Mouse (Mus musculus) lung, postnatal 36 days (tissue): ENCODE results near the gene Gm20388.

ENCODE experiments used
- DNase-seq: peaks from one replicate; pipeline ENCODE4 v3.0.0; 2022; ENCODE audit warnings: mixed read lengths

Gene Gm20388

GRCm38 (mm10) chr8:122229819-122230711 is 2319.4 kb downstream of the Gm20388 start:
- peak; percentile 11 for DNase-seq

DNA sequence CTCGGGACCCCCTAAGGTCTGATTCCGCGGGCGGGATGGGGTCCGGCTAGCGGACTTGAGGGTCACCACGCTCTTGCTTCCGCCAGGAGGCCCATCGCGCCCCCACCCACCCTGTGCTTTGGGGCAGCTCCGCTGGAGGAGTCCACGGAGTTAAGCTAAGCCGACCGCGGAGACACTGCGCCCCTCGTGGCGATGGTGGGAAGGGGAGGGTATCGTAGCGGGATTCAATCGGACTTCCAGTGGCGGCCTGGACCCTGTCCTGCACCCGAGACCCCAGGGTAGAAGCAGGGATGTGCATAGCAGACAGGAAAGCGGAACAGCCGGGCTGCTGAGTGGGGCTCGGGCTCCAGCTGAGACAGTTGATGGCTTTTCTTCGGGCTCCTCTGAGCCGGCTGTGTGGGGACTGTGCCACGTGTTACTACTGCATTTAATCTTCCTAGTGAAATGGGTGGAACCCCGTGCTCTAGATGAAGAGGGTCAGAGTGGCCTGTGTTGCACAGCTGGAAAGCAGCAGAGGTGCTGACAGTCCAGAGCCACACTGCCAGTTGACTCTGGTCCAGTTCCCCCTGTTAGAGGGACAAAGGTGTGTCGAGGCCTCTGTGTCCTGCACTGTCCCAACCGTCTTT is 2320.2 kb downstream of the Gm20388 start:
- DNase-seq = peak; percentile 65

DNA sequence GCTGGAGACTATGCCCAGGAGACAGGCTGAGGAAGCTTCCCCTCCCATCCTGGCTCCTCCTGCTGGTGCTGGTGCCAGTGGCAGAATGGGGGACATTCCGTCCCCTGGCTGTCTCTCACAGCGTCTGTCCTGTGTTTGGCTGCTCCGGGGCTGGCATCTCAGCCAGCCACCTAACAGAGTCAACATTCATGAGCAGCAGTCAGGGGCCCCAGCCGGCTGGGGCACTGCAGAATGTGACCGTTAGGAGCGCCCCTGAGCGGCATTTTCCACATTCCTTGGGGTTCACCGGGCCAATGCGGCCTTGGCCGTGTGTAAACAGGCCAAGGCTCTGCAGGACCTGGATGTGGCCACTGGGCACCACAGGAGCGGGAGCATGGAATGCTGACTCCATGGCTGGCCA is 2323.4 kb downstream of the Gm20388 start:
- DNase-seq = peak; percentile 73

- no peak for DNase-seq
These were observed 2325.9 kb downstream of the Gm20388 start for GRCm38 (mm10) chr8:122236521-122236920.

DNA sequence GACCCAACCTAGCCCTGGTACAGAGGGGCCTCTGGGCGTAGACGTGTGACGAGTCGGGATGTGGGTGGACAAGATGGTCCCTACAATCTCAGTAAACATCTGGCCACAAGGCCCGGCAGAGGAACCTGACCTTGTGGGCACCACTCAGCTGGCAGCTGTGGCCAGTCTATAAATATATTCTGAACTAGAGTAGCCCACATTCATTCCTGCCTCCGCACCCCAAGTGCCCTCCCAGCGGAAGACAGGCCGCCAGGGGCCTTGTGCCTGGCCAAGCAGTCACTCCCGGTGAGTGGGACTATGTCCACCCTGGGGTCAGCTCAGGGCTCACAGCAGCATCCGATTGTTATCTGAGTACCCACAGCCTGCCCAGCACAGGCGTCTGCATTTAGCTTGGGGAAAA is 2327.6 kb downstream of the Gm20388 start:
- no peak for DNase-seq

DNA sequence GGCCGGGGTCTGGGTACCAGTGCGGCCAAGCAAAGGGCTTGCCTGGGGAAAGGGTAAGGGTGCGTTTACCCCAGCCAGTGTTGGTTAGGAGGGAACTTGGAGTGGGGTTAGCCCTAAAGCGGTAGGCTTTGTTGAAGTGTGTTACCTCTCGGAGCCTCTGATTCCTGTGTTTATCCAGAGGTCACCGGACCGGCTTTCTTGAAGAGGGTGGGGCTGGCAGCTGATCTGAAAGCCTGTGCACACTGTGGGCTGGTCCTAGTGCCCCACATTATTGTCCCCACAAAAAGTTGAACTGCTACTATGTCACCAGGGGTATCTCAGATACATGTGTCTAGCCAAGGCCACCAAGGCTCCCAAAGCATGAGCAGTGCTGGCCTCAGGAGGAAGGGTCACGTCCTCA is 2328.1 kb downstream of the Gm20388 start:
- DNase-seq = peak; percentile 32

- DNase-seq = no peak
These were observed 2329.8 kb downstream of the Gm20388 start for GRCm38 (mm10) chr8:122240241-122241026.

GRCm38 (mm10) chr8:122243310-122243709 is 2332.7 kb downstream of the Gm20388 start:
- DNase-seq = no peak

- no peak for DNase-seq
These were observed 2334.5 kb downstream of the Gm20388 start for GRCm38 (mm10) chr8:122245161-122245560.

DNA sequence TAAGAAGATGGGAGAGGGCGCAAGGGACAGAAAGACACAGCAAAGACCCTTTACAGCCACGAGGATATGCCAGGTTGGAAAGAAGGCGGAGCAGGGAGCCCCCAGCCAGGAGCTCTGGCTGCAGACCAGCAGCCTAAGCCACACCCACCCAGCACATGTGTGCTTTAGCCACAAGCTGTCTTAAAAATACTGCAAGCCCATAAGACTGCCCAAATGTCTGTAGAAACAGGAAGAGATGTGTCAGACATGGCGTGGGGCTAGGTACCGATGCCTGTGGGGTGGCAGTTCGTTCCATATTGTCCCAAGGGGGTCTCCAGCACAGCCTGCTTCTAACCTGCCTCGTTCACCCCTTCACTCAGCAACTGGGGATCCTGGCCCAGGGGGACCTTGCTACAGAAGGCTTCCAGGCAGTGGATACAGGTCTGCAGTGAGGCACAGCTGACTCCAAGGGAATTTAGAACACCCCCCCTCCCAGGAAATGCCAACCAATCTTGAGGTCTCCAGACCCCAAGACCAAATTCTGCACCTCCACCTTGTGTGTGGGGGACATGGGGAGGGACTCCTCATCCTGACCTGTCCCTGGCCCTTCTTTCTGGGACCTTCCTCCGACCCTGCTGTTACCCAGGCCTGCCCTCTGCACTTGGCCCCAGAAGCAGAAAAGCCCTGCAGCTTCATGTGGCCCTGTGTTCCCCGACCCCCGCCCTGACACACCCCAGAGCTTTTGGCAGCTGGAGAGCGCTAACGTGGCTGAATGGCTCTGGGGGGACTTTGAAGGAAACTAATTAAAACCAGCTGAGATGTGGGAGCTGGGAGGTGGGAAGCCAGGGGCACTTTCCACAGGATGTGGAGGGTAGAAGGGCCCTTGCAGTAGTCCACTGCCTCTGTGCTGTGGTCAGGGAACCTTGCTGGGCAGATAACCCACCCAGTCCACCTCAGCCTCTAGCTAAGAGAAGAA is 2335.9 kb downstream of the Gm20388 start:
- no peak for DNase-seq

DNA sequence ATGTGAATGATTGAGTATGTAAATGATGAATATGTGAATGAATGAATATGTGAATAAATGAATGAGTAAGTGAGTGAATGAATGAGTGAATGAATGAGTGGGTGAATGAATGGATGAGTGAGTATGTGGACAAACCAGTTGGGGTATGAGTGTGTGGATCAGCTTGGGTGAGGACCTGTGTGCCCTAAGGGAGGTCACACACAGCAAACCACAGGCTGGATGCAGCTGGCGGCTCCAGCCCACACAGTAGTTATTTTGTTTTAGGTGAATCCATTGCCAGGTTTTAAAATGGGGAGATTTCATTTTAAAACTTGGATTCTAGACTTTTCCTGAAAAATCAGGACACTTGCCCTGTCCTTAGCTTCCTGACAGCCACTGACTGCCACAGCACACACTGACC is 2341.1 kb downstream of the Gm20388 start:
- DNase-seq = no peak

DNA sequence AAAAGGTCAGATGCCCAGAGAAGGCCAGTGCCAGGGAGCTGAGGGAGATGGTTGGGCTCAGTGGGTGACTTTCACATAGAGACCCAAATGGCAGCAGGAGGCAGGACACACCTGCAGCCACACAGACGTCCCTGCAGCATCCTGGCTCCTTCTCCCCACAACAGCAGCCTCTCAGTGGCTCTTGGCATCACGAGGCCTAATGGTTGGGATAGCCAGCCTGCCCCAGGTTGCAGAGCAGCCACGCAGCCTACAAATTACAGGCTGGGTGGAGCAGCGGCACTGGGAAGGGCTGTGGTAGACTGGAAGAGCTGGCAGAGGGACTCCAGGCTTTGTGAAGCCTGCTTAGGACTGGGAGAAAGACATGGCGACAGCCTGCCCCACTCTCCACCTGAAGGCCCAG is 2341.7 kb downstream of the Gm20388 start:
- DNase-seq = no peak

- peak; percentile 80 for DNase-seq
These were observed 2348.7 kb downstream of the Gm20388 start for GRCm38 (mm10) chr8:122259351-122259750.

GRCm38 (mm10) chr8:122260755-122261154 is 2350.1 kb downstream of the Gm20388 start:
- DNase-seq = no peak

DNA sequence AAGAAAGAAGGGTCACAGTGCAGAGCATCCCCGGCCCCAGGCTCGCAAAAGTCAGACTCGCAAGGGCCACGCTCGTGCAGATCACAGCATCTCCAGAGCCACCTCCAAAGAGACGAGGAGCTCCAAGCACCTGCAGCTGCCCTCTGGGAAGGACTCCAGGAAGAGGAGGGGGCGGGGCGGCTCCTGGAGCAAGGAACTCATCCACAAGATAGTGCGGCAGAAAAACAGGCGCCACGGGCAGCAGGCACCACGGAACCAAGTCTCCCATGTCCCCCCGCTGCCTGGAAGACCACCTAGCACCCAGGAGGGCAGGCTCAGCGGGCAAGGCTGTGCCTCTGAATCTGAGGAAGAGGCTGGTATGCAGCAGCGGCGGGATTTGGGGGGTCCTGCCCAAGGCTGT is 2352.2 kb downstream of the Gm20388 start:
- no peak for DNase-seq

DNA sequence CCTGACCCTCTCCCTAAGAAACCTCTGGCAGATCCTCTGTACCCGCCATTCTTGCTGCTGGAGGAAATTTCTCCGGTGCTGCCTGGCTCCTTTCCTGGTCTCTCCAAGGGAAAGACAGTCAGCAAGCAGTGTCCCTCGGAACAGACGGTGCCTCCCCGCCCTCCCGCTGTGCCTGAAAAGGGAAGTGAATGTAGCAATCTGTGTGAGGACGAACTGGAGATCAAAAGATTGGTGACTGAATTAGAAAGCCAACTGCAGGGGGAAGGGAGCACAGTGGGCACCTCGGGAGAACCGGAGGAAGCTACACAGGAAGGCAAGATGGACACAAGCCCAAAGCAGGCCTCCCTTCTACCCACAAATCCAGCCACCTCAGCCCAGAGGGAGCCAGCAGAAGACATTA is 2353.6 kb downstream of the Gm20388 start:
- peak; percentile 45 for DNase-seq

DNA sequence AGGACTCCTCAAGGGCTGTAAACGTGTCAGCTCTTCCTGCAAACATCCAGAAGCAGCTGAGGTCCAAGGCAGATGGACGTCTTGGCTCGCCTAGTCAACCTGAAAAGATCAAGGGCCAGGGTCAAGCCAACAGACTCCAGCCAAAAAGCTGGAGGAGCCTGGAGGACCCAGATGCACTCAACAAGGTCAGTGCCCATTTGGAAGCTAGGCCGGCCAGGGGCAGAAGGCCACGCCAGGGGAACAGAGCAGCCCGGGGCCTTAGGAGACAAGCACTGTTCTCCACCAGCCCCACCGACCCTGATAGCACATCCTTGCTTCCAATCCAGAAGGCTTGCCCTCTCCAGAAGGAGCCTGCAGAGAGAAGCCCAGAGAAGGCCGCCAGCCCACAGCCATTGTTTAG is 2354.9 kb downstream of the Gm20388 start:
- no peak for DNase-seq

DNA sequence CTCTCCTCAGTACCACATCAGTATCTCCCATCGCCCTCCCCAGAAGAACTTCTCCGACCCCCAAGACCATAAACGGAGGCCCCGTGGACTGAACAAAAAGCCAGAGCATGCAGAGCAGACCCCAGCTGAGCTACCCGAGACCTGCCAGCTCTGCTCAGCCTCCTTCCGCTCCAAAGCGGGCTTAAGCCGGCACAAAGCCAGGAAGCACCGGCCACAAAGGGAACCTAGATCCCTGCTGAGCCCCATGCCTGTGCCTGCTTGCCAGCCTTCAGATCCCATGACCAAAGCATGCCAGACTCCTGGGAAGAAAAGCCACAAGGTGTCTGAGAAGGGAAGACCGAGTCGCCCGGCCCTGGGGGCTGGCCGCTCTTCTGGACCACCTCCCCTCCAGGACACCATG is 2356.2 kb downstream of the Gm20388 start:
- DNase-seq = no peak

- DNase-seq = no peak
These were observed 2358.2 kb downstream of the Gm20388 start for GRCm38 (mm10) chr8:122268861-122269260.

DNA sequence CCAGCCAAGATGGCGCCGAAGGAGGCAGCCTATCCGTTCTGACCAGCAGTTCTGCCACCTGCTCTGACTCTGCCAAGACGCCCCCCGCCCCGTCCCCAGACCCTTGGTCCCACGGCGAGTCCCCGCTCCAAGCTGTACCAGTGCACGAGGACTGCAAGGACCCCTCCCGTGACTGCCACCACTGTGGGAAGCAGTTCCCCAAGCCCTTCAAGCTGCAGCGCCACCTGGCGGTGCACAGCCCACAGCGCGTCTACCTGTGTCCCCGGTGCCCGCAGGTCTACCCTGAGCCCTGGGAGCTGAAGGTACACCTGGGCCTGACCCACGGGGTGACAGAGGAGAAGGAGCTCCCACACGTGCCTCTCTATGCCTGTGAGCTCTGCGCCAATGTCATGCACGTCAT is 2358.8 kb downstream of the Gm20388 start:
- peak; percentile 78 for DNase-seq

- no peak for DNase-seq
These were observed 2359.9 kb downstream of the Gm20388 start for GRCm38 (mm10) chr8:122270555-122270954.

- DNase-seq = peak; percentile 83
These were observed 2362.5 kb downstream of the Gm20388 start for GRCm38 (mm10) chr8:122273152-122273551.
